Mouse (Mus musculus): ENCODE data around the gene Prune1.

DNA sequence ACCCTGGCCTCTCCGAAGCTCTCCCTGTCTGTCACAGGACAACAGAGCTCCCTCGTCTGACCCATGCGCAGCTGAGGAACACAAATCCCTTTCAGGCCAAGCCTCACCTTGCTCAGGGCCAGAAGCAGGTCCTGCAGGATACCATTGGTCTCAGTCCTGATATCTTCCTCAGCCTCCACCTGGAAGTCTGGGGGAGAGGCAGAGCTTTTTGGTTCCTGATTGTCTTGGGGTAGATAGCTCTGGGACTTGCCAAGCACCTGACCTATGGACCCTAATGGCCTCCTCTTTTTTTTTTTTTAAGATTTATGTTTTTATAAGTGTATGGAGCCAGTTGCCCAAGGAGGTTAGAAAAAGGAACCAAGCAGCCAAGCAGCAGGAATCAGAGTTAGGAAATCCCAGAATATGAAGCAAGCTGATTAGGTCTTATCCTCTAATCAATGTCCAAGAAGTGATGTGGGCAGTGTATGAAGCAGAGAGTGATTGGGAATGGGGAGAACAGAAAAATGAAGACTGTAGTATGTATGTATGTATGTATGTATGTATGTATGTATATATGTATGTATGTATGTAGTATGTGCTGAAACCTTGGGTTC, 19.4 kb upstream of the Prune1 start:
- no peak for TF ChIP-seq CTCF (IDR thresholded peaks at IDR 0.05; ENCODE audit: control insufficient read depth, insufficient read depth, insufficient replicate concordance, low read depth, low read length)
- no peak for TF ChIP-seq POLR2A (IDR thresholded peaks at IDR 0.05; ENCODE audit: control insufficient read depth, low read depth, low read length)

Data from testis, adult 2 months (tissue).